Mouse (Mus musculus) kidney, postnatal 4 days (tissue): ENCODE results near the gene Slc25a16.
A peak's percentile ranks its signal among the peaks of the same experiment; 100 is the strongest.

Experiments
- DNase-seq, 2 experiments: peaks; one replicate each; pipeline ENCODE4 v3.0.0; 2021; ENCODE audit warnings: mixed read lengths in 2 of 2

The Slc25a16 gene

DNA sequence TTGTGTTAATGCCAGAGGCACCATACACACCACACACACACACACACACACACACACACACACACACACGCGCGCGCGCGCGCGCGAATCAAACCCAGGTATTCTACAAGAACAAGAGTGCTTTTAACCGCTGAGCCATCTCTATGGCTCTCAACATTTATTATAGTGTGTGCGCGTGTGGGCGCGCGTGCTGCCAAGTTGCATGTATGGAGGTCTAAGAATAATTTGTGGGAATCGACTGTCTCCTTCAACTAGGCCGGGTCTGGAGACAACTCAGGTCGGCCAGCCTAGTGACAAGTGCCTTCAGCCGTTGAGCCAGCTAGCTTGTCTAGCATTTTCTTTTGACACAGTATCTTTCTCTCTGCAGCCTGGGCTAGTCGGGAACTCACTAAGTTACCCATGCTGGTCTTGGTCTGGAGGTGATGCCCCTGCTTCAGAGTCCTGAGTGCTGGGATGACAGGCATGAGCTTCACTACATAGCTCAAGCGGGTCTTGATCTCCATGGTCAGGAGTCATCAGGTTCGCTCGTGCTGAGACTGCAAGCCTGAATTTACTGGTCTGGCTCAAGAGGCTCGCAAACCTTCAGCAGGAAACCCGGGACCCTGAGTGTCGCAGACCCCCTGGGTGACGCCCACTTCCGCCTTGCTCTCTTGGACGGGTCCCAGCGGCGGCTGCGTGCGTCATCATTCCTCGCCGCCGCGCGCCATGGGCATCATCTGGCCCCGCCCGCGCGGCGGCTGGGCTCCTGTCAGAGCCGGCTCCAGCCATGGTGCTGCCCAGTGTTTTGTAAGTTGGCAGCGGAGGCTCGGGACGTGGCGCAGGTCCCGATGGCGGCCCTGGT, at the start of gene Slc25a16:
TSS of gene Slc25a16 (plus strand) at position 709 of the 841 bp plus-strand sequence.
- DNase-seq = peak; percentile 93 to 96

DNA sequence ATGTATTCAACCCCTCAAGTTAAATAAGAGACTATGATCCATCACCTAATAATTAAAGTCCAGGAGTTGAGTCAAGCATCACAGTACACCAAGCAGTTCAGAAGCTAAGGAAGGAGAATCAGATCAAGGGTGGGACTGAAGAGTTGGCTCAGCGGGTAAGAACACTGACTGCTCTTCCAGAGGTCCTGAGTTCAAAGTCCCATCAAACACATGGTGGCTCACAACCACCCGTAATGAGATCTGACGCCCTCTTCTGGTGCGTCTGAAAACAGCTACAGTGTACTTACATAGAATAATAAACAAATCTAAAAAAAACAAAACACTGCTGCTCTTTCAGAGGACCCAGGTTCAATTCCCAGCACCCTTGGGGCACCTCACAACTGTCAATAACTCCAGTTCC, 45.6 kb upstream of the Slc25a16 start:
- DNase-seq = no peak

- DNase-seq = no peak
These were observed 44.9 kb upstream of the Slc25a16 start for GRCm38 (mm10) chr10:62875565-62875964.

GRCm38 (mm10) chr10:62878056-62878455, 42.4 kb upstream of the Slc25a16 start:
- no peak for DNase-seq

DNA sequence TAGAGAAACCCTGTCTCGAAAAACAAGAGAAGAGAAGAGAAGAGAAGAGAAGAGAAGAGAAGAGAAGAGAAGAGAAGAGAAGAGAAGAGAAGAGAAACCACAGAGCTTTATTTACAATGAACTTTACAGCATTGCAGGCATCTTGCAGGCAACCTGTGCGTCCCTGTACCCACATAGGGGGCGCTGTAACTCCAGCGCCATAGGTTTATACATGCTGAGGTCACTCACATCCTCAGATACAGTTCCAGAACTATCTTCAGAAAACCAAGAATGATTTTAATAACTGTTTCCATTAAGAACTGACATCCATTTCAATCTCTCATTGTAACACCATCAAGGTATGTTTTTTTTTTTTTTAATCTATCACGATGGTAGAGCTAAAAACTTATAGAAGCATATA, 39.2 kb upstream of the Slc25a16 start:
- peak in 1 of 2 experiments; percentile 35 for DNase-seq

DNA sequence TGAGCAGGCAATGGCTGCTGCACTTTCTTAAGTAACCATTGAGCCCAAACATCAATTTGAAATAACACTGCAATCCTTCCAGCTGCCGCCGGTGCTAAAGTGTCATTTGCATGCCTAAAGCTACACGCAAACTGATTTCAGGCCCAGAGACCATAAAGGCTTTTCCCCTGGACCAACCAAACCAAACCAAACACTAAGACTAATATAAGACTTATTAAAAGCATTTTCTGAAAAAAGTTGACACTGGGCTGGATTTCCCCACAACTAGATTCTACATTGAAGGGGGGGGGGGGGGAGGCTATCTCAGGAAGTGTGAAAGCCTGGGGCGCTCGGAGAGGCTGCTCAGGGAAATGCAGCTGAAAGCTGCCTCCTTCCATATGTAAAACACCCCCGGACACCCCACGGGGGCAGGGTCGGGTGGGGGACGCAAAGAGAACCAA, 36.5 kb upstream of the Slc25a16 start:
- peak; percentile 35 to 48 for DNase-seq

DNA sequence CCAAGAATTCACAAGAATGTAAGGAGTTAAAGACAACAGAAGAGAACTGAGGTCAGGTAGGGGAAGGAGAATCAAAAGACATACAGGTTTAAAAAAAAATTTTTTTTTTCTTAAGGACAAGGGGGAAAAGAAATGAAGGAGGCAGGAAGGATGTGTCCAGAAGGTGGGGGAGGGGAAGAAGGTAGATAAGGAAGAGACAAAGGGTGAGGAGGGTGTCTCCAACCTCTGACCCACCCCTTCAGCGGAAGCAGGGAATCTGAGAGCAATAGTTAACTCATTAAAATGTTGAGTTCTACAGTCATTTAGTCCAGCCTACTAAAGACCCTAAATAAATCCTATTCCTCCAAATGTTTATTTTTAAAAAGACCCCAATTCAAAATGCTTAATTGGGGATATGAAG, 35.9 kb upstream of the Slc25a16 start:
- DNase-seq = no peak

GRCm38 (mm10) chr10:62885460-62885859, 35.0 kb upstream of the Slc25a16 start:
- no peak for DNase-seq

DNA sequence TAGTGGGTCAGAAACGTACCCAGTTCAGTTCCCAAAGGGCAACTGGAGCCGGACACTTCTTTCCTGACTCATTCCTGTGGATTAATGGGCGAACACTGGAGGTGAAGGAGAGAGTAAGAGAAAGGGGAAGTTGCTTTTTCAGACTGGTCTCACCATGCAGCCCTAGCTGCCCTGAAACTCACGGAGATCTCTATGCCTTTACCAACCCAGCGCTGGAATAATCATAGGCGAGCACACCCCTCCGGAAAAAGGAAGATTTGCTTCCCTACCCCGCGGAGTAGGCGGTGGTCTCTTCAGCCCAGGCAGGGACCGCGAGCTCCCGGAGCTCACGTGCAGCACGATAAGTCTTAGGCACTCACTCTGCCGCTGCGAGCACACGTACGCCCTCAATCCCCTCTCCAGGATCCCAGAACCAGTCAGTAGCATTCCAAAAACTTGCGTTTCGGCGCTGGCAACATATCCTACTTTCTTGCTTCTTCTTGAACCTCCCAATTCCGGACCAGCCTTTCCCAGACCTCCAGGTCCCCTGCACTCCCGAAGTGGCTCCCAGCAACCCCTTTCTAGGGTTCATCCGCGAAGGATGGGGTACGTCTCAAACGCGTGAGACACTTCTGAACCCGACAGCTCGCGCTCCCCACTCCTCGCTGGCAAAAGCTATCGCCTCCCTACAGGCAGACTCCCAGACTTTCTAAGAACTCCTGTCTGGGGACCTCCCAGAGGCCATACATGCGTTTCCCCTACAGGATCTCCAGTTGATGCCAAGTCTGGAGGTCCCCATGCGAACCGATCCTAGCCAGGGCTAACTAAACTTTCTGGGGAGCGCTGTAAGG, 34.2 kb upstream of the Slc25a16 start:
- peak; percentile 39 to 54 for DNase-seq

DNA sequence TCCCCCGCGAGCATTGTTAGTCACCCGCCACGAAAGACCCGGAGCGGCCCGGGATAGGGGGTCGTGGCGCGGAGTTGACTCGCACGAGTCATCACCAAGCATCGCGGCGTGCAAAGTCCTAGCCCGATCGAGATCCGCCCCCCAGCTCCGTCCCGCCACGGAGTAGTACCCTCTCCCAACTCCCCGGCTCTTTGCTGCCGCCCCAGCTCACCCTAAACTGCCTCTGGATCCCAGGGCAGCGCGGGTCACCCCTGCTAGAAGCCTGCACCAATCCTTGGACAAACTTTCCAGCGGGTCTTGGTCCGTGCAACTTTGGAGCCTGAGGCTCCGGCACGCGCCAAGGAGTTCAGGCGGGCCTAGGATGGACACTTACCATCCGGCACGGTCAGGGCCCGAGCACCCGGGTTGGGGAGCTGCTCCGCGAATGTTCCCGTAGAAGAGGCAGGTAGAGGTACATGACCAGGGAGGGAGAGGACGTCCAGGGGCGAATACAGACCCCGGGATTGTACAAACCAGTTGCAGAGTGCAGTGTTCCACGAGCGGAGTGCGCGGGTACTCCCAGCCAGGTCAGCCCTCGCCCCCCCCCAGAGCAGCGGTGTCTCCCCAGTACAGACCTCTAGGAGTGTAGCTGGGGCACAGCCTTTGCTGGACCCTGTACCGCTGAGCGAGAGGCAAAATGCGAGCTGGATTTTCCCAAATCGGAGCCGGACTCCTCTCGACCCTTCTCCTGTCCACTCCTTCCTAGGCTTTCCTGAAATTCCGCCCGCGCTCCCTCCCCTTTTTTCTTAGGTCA, 33.4 kb upstream of the Slc25a16 start:
- peak; percentile 89 to 90 for DNase-seq

DNA sequence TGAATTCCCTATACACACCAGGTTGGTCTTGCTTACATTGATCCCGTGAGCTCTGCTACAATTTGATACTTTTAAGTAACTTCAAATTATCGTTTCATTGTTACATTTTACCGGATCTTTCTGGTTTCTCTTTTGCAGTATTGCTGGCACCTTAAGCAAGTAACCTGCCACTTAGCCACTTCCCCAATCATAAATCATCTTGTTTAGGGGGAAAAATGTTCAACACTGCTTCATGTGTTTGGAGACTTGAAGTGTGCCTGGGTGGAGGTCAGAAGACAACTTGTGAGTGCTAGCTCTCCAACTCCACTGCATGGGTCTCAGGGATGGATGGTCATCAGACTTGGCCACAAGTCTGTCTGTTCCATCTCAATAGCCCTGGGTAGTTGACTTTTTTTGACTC, 29.4 kb upstream of the Slc25a16 start:
- DNase-seq = no peak

DNA sequence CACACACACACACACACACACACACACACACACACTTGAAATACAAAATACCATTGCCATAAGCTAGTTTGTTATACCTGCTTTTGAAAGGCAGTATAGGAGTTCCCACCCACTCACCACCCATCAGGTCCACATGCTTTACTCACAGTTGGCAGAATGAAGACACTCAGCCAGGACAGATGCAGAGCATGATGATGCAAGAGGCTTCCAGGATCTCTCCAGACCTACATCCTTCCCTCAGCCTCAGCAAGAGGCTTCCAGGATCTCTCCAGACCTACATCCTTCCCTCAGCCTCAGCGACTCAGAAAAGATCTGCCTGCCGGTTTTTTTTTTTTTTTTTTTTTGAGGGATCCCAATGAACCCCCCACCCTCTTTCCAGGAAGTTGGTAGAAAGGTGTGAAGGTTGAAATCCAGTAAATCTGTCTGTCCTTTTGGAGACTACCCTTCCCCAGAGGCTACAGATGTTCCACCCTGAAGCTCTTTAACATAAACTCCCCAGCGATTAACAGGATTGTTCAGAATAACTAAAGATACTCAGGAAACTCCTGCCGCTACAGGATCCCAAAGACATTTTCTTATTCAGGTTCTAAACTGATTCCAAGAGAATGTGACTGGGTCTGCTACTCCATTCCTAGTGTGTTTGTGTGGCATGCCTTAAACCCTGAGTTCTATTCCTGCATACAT, 27.7 kb upstream of the Slc25a16 start:
- no peak for DNase-seq

- no peak for DNase-seq
These were observed 27.0 kb upstream of the Slc25a16 start for GRCm38 (mm10) chr10:62893356-62893884.

DNA sequence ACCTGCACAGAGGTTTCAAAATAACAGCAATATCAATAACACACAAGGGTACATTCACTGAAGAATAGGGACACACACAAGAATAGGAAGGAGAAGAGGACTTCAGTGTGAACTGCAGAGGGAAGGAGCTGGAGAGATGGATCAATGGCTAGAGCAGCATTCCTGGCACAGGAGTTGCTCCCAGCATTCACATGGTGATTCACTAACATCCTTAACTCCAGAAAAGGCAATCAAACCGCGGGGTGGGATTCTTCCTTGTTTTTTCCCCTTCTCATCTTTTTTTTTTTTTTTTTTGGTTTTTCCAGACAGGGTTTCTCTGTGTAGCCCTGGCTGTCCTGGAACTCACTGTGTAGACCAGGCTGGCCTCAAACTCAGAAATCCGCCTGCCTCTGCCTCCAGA, 26.0 kb upstream of the Slc25a16 start:
- no peak for DNase-seq

DNA sequence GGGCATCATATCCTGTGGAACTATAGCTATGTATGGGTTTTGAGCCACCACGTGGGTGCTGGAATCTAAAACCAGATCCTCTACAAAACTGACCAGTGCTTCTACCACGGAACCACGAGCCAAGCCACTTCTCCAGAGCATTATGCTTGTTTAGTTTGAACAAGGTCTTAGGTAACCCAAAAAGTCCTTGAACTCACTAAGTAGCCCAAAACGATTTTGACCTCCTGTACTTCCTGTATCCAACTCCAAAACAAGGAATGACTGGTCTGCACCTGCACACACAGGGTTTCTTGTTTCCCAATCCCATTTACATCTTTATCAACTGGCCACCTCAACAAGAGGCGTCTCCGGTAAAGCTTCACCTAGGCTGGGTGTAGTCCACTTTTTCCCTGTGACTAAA, 25.0 kb upstream of the Slc25a16 start:
- no peak for DNase-seq

DNA sequence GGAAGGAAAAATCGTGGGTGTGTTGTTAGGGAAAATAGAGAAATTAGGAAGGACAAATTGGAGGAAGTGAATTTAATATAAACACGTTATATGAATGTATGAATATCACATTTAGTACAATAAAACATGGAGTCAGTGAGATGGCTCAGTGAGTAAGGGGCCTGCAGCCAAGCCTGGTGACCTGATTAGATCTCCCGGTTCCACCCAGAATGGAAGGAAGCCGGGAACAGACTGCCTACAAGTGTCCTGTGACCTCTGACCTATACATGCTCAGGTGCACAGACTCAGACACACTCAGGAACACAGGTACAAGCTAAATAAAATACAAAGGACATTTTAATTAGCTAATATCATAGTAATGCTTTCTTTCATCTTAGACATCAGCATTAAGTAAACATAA, 24.4 kb upstream of the Slc25a16 start:
- no peak for DNase-seq

DNA sequence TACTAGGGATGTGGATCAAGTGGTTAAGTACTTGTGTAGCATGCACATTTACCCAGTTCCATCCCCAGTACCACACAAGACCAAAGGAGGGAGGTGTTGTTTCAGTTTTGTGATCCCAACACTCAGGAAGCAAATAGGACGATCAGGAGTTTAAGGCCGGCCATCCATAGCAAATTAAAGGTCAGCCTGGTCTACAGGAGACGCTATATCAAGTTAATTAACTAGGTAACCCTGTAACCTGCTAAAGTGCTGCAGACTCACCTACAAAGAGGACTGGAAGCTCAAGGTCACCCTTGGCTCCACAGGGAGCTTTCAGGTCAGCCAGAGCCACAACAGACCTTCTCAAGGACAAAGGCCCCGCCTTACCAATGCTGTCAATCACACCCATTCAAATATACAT, 23.7 kb upstream of the Slc25a16 start:
- peak in 1 of 2 experiments; percentile 21 for DNase-seq

GRCm38 (mm10) chr10:62897437-62897836, 23.0 kb upstream of the Slc25a16 start:
- no peak for DNase-seq

DNA sequence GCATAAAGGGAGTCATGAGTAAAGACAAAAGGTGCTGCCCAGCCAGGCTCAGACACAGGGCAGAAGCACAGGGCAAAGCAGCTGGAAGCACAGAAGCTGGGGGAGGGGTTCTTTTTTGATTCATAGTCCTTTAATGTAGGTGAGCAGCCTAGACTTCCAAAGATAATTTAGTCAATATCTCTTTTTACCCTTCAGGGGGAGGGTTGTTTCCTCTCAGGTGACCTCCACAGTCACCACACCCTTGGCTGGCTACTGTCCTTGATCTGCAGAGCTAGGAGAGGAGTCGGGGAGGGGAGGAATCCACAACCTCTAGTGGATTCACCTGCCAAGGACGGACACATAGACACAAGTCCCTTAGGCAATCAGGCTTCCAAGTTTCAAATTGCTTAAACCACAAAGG, 22.4 kb upstream of the Slc25a16 start:
- no peak for DNase-seq

- no peak for DNase-seq
These were observed 20.3 kb upstream of the Slc25a16 start for GRCm38 (mm10) chr10:62900144-62900543.

DNA sequence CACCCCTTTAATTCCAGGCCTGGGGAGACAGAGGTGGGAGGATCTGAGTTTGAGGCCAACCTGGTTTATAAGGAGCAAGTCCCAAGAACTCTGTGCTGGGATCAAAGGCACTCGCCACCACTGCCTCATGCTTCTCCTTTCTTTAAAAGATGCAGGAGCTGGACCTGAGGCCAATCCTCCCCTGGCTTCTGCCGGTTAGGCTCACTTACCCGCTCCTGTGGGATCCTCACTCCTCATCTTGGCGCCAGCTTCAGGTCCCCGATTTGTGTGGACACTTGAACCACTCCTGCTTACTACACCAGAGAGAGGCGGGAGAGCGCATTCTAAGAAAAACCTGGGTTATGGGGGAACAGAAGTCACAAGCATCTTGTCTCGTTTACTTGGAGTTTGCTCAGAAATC, 18.6 kb upstream of the Slc25a16 start:
- DNase-seq = no peak

- DNase-seq = no peak
These were observed 17.6 kb upstream of the Slc25a16 start for GRCm38 (mm10) chr10:62902829-62903228.
